33 mouse cellular contexts compared by ENCODE assay signal in the genomic region with DNA sequence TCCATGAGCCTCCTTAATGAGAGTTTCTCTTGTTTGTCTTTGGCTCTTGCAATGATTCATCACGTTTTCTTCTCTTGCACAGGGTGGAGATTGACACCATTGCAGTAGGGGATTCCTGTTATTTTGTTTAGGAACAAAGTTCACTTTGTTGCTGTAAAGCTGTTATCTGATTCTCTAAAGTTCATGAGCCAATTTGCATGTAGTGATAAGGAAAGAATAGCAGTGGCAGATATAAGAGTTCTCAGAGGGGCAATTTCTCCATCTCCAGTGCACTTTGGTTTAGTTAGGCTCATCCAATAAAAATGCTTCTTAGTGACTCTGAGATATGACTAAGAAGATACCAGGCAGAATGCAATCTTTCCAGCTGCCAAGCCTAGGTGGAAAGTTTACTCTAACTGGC.
"Had no signal": no experiment of that assay in that cellular context is flagged by ENCODE, and none has a peak within 500 bp of the region (broad histone marks: within the 10 kb centered on the region; RNA-seq: fewer than 3 reads in every experiment).

No protein-coding gene starts in this region.

- H3K9ac ChIP-seq: limb, embryonic 12.5 days; limb, embryonic 13.5 days; limb, embryonic 15.5 days; liver, embryonic 12.5 days; liver, embryonic 13.5 days; liver, embryonic 14.5 days; liver, embryonic 15.5 days; liver, postnatal 0 days; lung, embryonic 14.5 days; lung, embryonic 15.5 days; midbrain, embryonic 12.5 days; midbrain, embryonic 13.5 days; midbrain, embryonic 15.5 days; neural tube, embryonic 12.5 days; neural tube, embryonic 13.5 days had no signal

- H3K4me1 ChIP-seq: limb, embryonic 10.5 days; limb, embryonic 12.5 days; limb, embryonic 13.5 days; limb, embryonic 15.5 days; liver, embryonic 12.5 days; liver, embryonic 15.5 days; lung, embryonic 15.5 days; megakaryocyte, embryonic 14.5 days; midbrain, embryonic 10.5 days; midbrain, embryonic 12.5 days; midbrain, embryonic 13.5 days; midbrain, embryonic 15.5 days; neural tube, embryonic 12.5 days; neural tube, embryonic 13.5 days had no signal

- H3K4me2 ChIP-seq: limb, embryonic 12.5 days; limb, embryonic 13.5 days; limb, embryonic 15.5 days; liver, embryonic 11.5 days; liver, embryonic 12.5 days; liver, embryonic 13.5 days; liver, embryonic 15.5 days; lung, embryonic 14.5 days; lung, embryonic 15.5 days; midbrain, embryonic 11.5 days; midbrain, embryonic 12.5 days; midbrain, embryonic 13.5 days; midbrain, embryonic 15.5 days; neural tube, embryonic 12.5 days; neural tube, embryonic 13.5 days had no signal

- H3K27me3 ChIP-seq: limb, embryonic 12.5 days; limb, embryonic 13.5 days; limb, embryonic 15.5 days; liver, embryonic 12.5 days; liver, embryonic 13.5 days; liver, embryonic 15.5 days; lung, embryonic 15.5 days; megakaryocyte, embryonic 14.5 days; midbrain, embryonic 12.5 days; midbrain, embryonic 13.5 days; midbrain, embryonic 15.5 days; neural tube, embryonic 12.5 days; neural tube, embryonic 13.5 days had no signal

- DNase-seq: left cerebral cortex, postnatal 4 days; liver; liver, embryonic 13.5 days; liver, postnatal 0 days; lung, adult 18-20 months; lung, adult 2 months; lung, embryonic 14.5 days; lung, postnatal 10 days; lung, postnatal 14 days; lung, postnatal 36 days; lung, postnatal 4 days; midbrain, embryonic 14.5 days had no signal

- ATAC-seq: liver, embryonic 12.5 days; liver, postnatal 0 days; lung, postnatal 0 days; midbrain, embryonic 13.5 days; midbrain, embryonic 15.5 days; midbrain, embryonic 16.5 days had no signal

- H3K36me3 ChIP-seq: limb, embryonic 10.5 days; limb, embryonic 12.5 days; limb, embryonic 13.5 days; limb, embryonic 15.5 days; liver, embryonic 12.5 days; liver, embryonic 13.5 days; liver, embryonic 15.5 days; lung, embryonic 15.5 days; midbrain, embryonic 10.5 days; midbrain, embryonic 12.5 days; midbrain, embryonic 13.5 days; midbrain, embryonic 15.5 days; neural tube, embryonic 12.5 days; neural tube, embryonic 13.5 days had no signal

- H3K27ac ChIP-seq: limb, embryonic 10.5 days; limb, embryonic 12.5 days; limb, embryonic 13.5 days; limb, embryonic 15.5 days; liver, embryonic 12.5 days; liver, embryonic 13.5 days; liver, embryonic 14.5 days; liver, embryonic 15.5 days; lung, embryonic 15.5 days; macrophage; midbrain, embryonic 10.5 days; midbrain, embryonic 12.5 days; midbrain, embryonic 13.5 days; midbrain, embryonic 15.5 days; neural tube, embryonic 12.5 days; neural tube, embryonic 13.5 days had no signal

- H3K9me3 ChIP-seq: limb, embryonic 10.5 days; limb, embryonic 12.5 days; limb, embryonic 13.5 days; limb, embryonic 15.5 days; liver, embryonic 12.5 days; liver, embryonic 13.5 days; liver, embryonic 15.5 days; lung, embryonic 15.5 days; midbrain, embryonic 10.5 days; midbrain, embryonic 12.5 days; midbrain, embryonic 13.5 days; midbrain, embryonic 15.5 days; neural tube, embryonic 12.5 days; neural tube, embryonic 13.5 days had no signal

- H3K4me3 ChIP-seq: limb, embryonic 10.5 days; limb, embryonic 12.5 days; limb, embryonic 13.5 days; limb, embryonic 15.5 days; liver, embryonic 12.5 days; liver, embryonic 13.5 days; liver, embryonic 15.5 days; lung, embryonic 15.5 days; megakaryocyte, embryonic 14.5 days; midbrain, embryonic 10.5 days; midbrain, embryonic 12.5 days; midbrain, embryonic 13.5 days; midbrain, embryonic 15.5 days; myocyte; neural tube, embryonic 12.5 days; neural tube, embryonic 13.5 days had no signal
